Comparison of ENCODE assay signal across 9 mouse cellular contexts in genomic region chr10:128977522-128978114, GRCm38 (mm10). TPM values are rescaled to one million over a fixed set of nuclear protein-coding genes. Genes with fewer than 3 reads are reported as not detected.
A peak's percentile ranks its signal among the peaks of the same experiment; 100 is the strongest.
DNase-seq lines count a peak whose midpoint lies in the region; ATAC-seq lines count a peak whose summit lies in the region.
"Had no signal": no experiment of that assay in that cellular context is flagged by ENCODE, and none has a peak within 500 bp of the region (broad histone marks: within the 10 kb centered on the region; RNA-seq: fewer than 3 reads in every experiment).

No protein-coding gene starts in this region.

- no peaks in the 10 kb centered on the region for H3K36me3 ChIP-seq in liver, embryonic 12.5 days
- no peaks in the 10 kb centered on the region for H3K36me3 ChIP-seq in midbrain, embryonic 11.5 days (ENCODE audit: control insufficient read depth, insufficient read depth, low read length)
- no peaks in the 10 kb centered on the region for H3K36me3 ChIP-seq in stomach, embryonic 14.5 days (ENCODE audit: control insufficient read depth, insufficient read depth, low read length)
- H3K36me3 ChIP-seq: stomach, embryonic 15.5 days had no signal

- H3K9ac ChIP-seq in liver, embryonic 12.5 days, result no peak overlapping the region
- H3K9ac ChIP-seq in midbrain, embryonic 11.5 days (ENCODE audit: low read length), result no peak overlapping the region
- H3K9ac ChIP-seq in stomach, embryonic 14.5 days (replicated peaks; ENCODE audit: low read depth, low read length), result no peak overlapping the region
- H3K9ac ChIP-seq: stomach, embryonic 15.5 days had no signal

- H3K9me3 ChIP-seq in liver, embryonic 12.5 days (replicated peaks), result no peaks in the 10 kb centered on the region
- no peaks in the 10 kb centered on the region for H3K9me3 ChIP-seq in midbrain, embryonic 11.5 days (ENCODE audit: control insufficient read depth, low read length)
- H3K9me3 ChIP-seq in stomach, embryonic 14.5 days (ENCODE audit: control insufficient read depth, low read depth, low read length), result no peaks in the 10 kb centered on the region
- H3K9me3 ChIP-seq: stomach, embryonic 15.5 days had no signal

- H3K4me1 ChIP-seq in liver, embryonic 12.5 days, result no peaks in the 10 kb centered on the region
- H3K4me1 ChIP-seq in midbrain, embryonic 11.5 days (ENCODE audit: control insufficient read depth, insufficient read depth, low read length), result no peaks in the 10 kb centered on the region
- H3K4me1 ChIP-seq in stomach, embryonic 14.5 days (ENCODE audit: control insufficient read depth, insufficient read depth, low read length), result no peaks in the 10 kb centered on the region
- H3K4me1 ChIP-seq: stomach, embryonic 15.5 days had no signal

- H3K4me2 ChIP-seq in liver, embryonic 12.5 days, result no peak overlapping the region
- no peak overlapping the region for H3K4me2 ChIP-seq in midbrain, embryonic 11.5 days
- no peak overlapping the region for H3K4me2 ChIP-seq in stomach, embryonic 14.5 days (replicated peaks; ENCODE audit: low read depth, low read length)
- H3K4me2 ChIP-seq: stomach, embryonic 15.5 days had no signal

- intact Hi-C loops in left cerebral cortex, postnatal 10 days (cut with DNase I), result loop anchor here (10.0 kb wide), 1 partner anchor 233 kb away; the partner anchor contains the start of genes Dgka and Pym1

- 20% methylated on average over 9 of the region's 9 CpGs for WGBS in liver, embryonic 12.5 days (ENCODE audit: insufficient replicate concordance)
- WGBS in midbrain, embryonic 11.5 days, result 28% methylated on average over 9 of the region's 9 CpGs
- WGBS in stomach, embryonic 14.5 days, result 22% methylated on average over 9 of the region's 9 CpGs

- ATAC-seq in liver, embryonic 12.5 days, result no peak
- peak; percentile 52 for ATAC-seq in inflammation-experienced regulatory T-cells, adult 6 months
- peak; percentile 84 for ATAC-seq in midbrain, embryonic 11.5 days (ENCODE audit: low FRiP score)
- peak; percentile 73; the same call in 1 of the 2 replicates for ATAC-seq in stomach, embryonic 14.5 days (ENCODE audit: insufficient number of reproducible peaks, insufficient read depth, low FRiP score, low read depth)

- H3K4me3 ChIP-seq in liver, embryonic 12.5 days, result no peak overlapping the region
- no peak overlapping the region for H3K4me3 ChIP-seq in midbrain, embryonic 11.5 days (ENCODE audit: low read depth, low read length)
- H3K4me3 ChIP-seq in stomach, embryonic 14.5 days (ENCODE audit: low read depth, low read length), result no peak overlapping the region
- H3K4me3 ChIP-seq: stomach, embryonic 15.5 days had no signal

- no peak overlapping the region for H3K27ac ChIP-seq in liver, embryonic 12.5 days
- no peak overlapping the region for H3K27ac ChIP-seq in midbrain, embryonic 11.5 days (ENCODE audit: low read depth, low read length)
- H3K27ac ChIP-seq in stomach, embryonic 14.5 days (ENCODE audit: low read length), result no peak overlapping the region
- H3K27ac ChIP-seq: stomach, embryonic 15.5 days had no signal

- DNase-seq in liver, result peak; percentile 16
- DNase-seq in cerebellum, adult 18-20 months, result peak; percentile 66 to 68
- DNase-seq in forelimb bud, embryonic 11.5 days (ENCODE audit: low read depth, low spot score), result peak; percentile 61
- peak; percentile 52 to 56 for DNase-seq in left cerebral cortex, postnatal 10 days (ENCODE audit: extremely low spot score in 1 of 2, low spot score in 2 of 2)
- DNase-seq in midbrain, embryonic 11.5 days (ENCODE audit: low spot score, missing footprints), result no peak

- no peaks in the 10 kb centered on the region; the same call in 1 of the 2 replicates for H3K27me3 ChIP-seq in liver, embryonic 12.5 days (replicated peaks)
- no peaks in the 10 kb centered on the region for H3K27me3 ChIP-seq in midbrain, embryonic 11.5 days (ENCODE audit: control insufficient read depth, insufficient read depth, low read length)
- no peaks in the 10 kb centered on the region for H3K27me3 ChIP-seq in stomach, embryonic 14.5 days (ENCODE audit: control insufficient read depth, insufficient read depth, low read length)
- H3K27me3 ChIP-seq: stomach, embryonic 15.5 days had no signal

RNA-seq across cellular contexts. Expression of gene Olfr9, which starts 11.6 kb away (rescaled TPM):
- not detected in 2 replicates for polyA plus RNA-seq in liver, embryonic 12.5 days (2016; fragmentation: Nextera tagmentation; extraction: Ambion mirVana)
- not detected for polyA plus RNA-seq in inflammation-experienced regulatory T-cells, adult 6 months (2017; shearing (Covaris generic))
- total RNA-seq in left cerebral cortex, postnatal 10 days (2021), result not detected
- polyA plus RNA-seq in midbrain, embryonic 11.5 days (2014; fragmentation: Nextera tagmentation; extraction: Ambion mirVana), result not detected in 2 replicates
- not detected in 2 replicates for polyA plus RNA-seq in stomach, embryonic 14.5 days (2014; fragmentation: Nextera tagmentation; extraction: Ambion mirVana)
- polyA plus RNA-seq: stomach, embryonic 15.5 days had no signal

RNA-seq across cellular contexts. Expression of gene Mettl7b, which starts 16.8 kb away (rescaled TPM):
- polyA plus RNA-seq in liver, embryonic 12.5 days (2016; fragmentation: Nextera tagmentation; extraction: Ambion mirVana), result not detected in 2 replicates
- polyA plus RNA-seq in inflammation-experienced regulatory T-cells, adult 6 months (2017; shearing (Covaris generic)), result not detected
- not detected for total RNA-seq in left cerebral cortex, postnatal 10 days (2021)
- polyA plus RNA-seq in midbrain, embryonic 11.5 days (2014; fragmentation: Nextera tagmentation; extraction: Ambion mirVana), result not detected in 2 replicates
- 0.35 TPM in 1 of 2 replicates, not detected in the other for polyA plus RNA-seq in stomach, embryonic 14.5 days (2014; fragmentation: Nextera tagmentation; extraction: Ambion mirVana)

RNA-seq across cellular contexts. Expression of gene Olfr763, which starts 33.0 kb away (rescaled TPM):
- not detected in 2 replicates for polyA plus RNA-seq in liver, embryonic 12.5 days (2016; fragmentation: Nextera tagmentation; extraction: Ambion mirVana)
- polyA plus RNA-seq in inflammation-experienced regulatory T-cells, adult 6 months (2017; shearing (Covaris generic)), result not detected
- total RNA-seq in left cerebral cortex, postnatal 10 days (2021), result not detected
- not detected in 2 replicates for polyA plus RNA-seq in midbrain, embryonic 11.5 days (2014; fragmentation: Nextera tagmentation; extraction: Ambion mirVana)
- not detected in 2 replicates for polyA plus RNA-seq in stomach, embryonic 14.5 days (2014; fragmentation: Nextera tagmentation; extraction: Ambion mirVana)
- polyA plus RNA-seq: stomach, embryonic 15.5 days had no signal

RNA-seq across cellular contexts. Expression of gene Itga7, which starts 44.0 kb away (rescaled TPM):
- 0.12 and 0.17 TPM in 2 replicates for polyA plus RNA-seq in liver, embryonic 12.5 days (2016; fragmentation: Nextera tagmentation; extraction: Ambion mirVana)
- 1 to 10 TPM; 3.6 to 5.1 (median 4.8) TPM for polyA plus RNA-seq in inflammation-experienced regulatory T-cells, adult 6 months (2017; shearing (Covaris generic))
- total RNA-seq in left cerebral cortex, postnatal 10 days (2021), result 10 to 100 TPM; 14.2 to 14.9 TPM
- 1.6 and 1.7 TPM in 2 replicates for polyA plus RNA-seq in midbrain, embryonic 11.5 days (2014; fragmentation: Nextera tagmentation; extraction: Ambion mirVana)
- 2.6 and 4.4 TPM in 2 replicates for polyA plus RNA-seq in stomach, embryonic 14.5 days (2014; fragmentation: Nextera tagmentation; extraction: Ambion mirVana)

RNA-seq across cellular contexts. Expression of gene Bloc1s1, which starts 53.8 kb away (rescaled TPM):
- polyA plus RNA-seq in liver, embryonic 12.5 days (2016; fragmentation: Nextera tagmentation; extraction: Ambion mirVana), result 82.5 and 83.0 TPM in 2 replicates
- polyA plus RNA-seq in inflammation-experienced regulatory T-cells, adult 6 months (2017; shearing (Covaris generic)), result 100 to 1,000 TPM; 196 to 255 (median 212) TPM
- 10 to 100 TPM; 84.3 to 85.3 TPM for total RNA-seq in left cerebral cortex, postnatal 10 days (2021)
- 242 and 271 TPM in 2 replicates for polyA plus RNA-seq in midbrain, embryonic 11.5 days (2014; fragmentation: Nextera tagmentation; extraction: Ambion mirVana)
- 222 and 236 TPM in 2 replicates for polyA plus RNA-seq in stomach, embryonic 14.5 days (2014; fragmentation: Nextera tagmentation; extraction: Ambion mirVana)
